Mouse (Mus musculus) ES-E14 (cell line): ENCODE measurements around the gene Pla2r1. TPM values are rescaled to one million over a fixed set of nuclear protein-coding genes. Genes with fewer than 3 reads are reported as not detected.

Experiments used
- DNase-seq: peaks from one replicate; pipeline ENCODE4 v3.0.0-alpha.2; 2013; ENCODE audit warnings: low read depth, low spot score
- H3K27ac ChIP-seq: 2 replicates; pipeline ENCODE4 v1.5.1; 2012; ENCODE audit warnings: low read depth, mild to moderate bottlenecking, low read length, moderate library complexity, mixed read lengths; ENCODE audit not compliant: poor library complexity, insufficient read depth, severe bottlenecking
- H3K36me3 ChIP-seq: 2 replicates; pipeline ENCODE4 v1.6.1; 2012; ENCODE audit warnings: mild to moderate bottlenecking, low read length, moderate library complexity, mixed read lengths; ENCODE audit not compliant: control insufficient read depth, poor library complexity, insufficient read depth, severe bottlenecking
- H3K4me1 ChIP-seq, 2 experiments: fragments of 150-350 bp in 1 of 2; sonication (generic) in 1 of 2; 2 replicates each; pipeline ENCODE4 v1.6.1; 2012; ENCODE audit warnings: low read length in 2 of 2, mild to moderate bottlenecking in 1 of 2, mixed read lengths in 1 of 2; ENCODE audit not compliant: control insufficient read depth in 2 of 2, insufficient read depth in 2 of 2, poor library complexity in 1 of 2
- H3K4me3 ChIP-seq, 2 experiments: fragments of 150-350 bp in 1 of 2; sonication (generic) in 1 of 2; 2 replicates each; pipeline ENCODE4 v1.5.1; 2012; ENCODE audit warnings: low read length in 2 of 2, low read depth in 1 of 2, mild to moderate bottlenecking in 1 of 2, mixed read lengths in 1 of 2; ENCODE audit not compliant: insufficient read depth in 1 of 2, poor library complexity in 1 of 2, severe bottlenecking in 1 of 2
- H3K9ac ChIP-seq: 2 replicates; pipeline ENCODE4 v1.6.1; 2012; ENCODE audit warnings: low read depth, mild to moderate bottlenecking, low read length, mixed read lengths; ENCODE audit not compliant: poor library complexity, insufficient read depth, severe bottlenecking
- H3K9me3 ChIP-seq: fragments of 150-350 bp; sonication (generic); 2 replicates; pipeline ENCODE4 v1.6.1; 2012; ENCODE audit warnings: low read depth, mild to moderate bottlenecking, low read length; ENCODE audit not compliant: control insufficient read depth, insufficient read depth
- CHD2 ChIP-seq: IDR thresholded peaks from 2 replicates; pipeline ENCODE4 v1.6.1; 2014; ENCODE audit warnings: mild to moderate bottlenecking, low read depth, low read length, inconsistent platforms
- HCFC1 ChIP-seq: IDR thresholded peaks from 2 replicates; pipeline ENCODE4 v1.6.1; 2012; ENCODE audit warnings: low read length, inconsistent platforms, borderline replicate concordance; ENCODE audit not compliant: insufficient read depth
- MAFK ChIP-seq: IDR thresholded peaks from 2 replicates; pipeline ENCODE4 v1.6.1; 2014; ENCODE audit warnings: mild to moderate bottlenecking, low read depth, low read length, inconsistent platforms; ENCODE audit not compliant: insufficient read depth
- ZC3H11A ChIP-seq: IDR thresholded peaks from 2 replicates; pipeline ENCODE4 v1.6.1; 2012; ENCODE audit warnings: low read depth, mild to moderate bottlenecking, inconsistent platforms, low read length, borderline replicate concordance
- ZNF384 ChIP-seq: IDR thresholded peaks from 2 replicates; pipeline ENCODE4 v1.6.1; 2012; ENCODE audit warnings: low read depth, low read length, inconsistent platforms
- in situ Hi-C, 2 experiments: fragments of 600-800 bp; cut with MboI; formaldehyde crosslinking; loops; one replicate each; pipeline ENCODE4 v1.15.1; 2025; ENCODE audit warnings: low sequenced_read_pairs in 2 of 2, inconsistent platforms in 1 of 2; ENCODE audit not compliant: unreplicated experiment in 2 of 2
- total RNA-seq: library from RNA; depleted of rRNA; stranded (reverse); fragments of 300-350 nt; gene quantifications from 2 replicates; pipeline ENCODE4 v1.2.3, GENCODE M21; 2012

Gene Pla2r1
- total RNA-seq, 1 experiment: 0.89 TPM

DNA sequence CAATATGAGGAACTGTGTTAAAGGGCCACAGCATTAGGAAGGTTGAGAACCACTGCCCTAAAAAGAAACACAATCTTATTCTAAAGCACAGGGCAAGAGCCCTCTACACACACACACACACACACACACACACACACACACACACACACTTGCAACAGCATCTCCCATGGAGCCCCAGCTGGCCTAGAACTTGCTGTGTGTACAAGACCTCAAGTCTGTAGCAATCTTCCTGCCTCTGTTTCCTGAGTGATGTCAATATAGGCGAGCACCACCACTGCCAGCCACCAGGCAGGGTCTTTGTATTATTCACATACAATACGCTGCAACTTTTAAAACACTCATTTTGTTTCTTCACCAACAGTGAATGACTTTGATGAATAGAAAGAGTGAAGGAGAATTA lies 145.7 kb downstream of the Pla2r1 start:
- Histone ChIP-seq H3K27ac (no peak overlapping the region), H3K4me3 (no peak overlapping the region), H3K4me1 (peaks cover 15 to 19% of the 10 kb centered on the region in 2 experiments), H3K36me3 (no peaks in the 10 kb centered on the region), H3K9me3 (no peaks in the 10 kb centered on the region), H3K9ac (no peak overlapping the region)
- in situ Hi-C loops: no loop called here
- TF ChIP-seq HCFC1 (no peak), CHD2 (no peak), ZC3H11A (no peak), ZNF384 (no peak), MAFK (no peak)
- no peak for DNase-seq

DNA sequence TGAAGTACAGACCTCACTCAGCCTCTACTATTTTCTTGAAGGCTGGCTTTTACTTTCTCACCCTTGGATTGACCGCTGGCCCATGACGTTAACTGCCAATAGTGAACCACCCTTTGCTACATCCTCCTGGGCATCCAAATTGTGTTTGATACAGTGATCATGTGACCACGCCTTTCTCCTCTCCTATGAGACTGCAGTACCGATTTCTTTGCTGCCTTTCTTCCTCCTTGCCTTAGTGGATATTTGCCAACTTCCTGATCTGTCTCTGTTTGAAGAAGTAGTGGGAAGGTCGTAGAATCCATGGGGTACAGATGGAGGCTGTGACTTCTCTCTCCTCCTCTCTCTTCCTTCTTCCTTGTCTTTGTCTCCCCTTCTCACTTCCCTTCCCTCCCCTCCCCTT lies 147.7 kb downstream of the Pla2r1 start:
- no peak for TF ChIP-seq ZC3H11A
- TF ChIP-seq HCFC1: no peak
- TF ChIP-seq CHD2: no peak
- no peak for TF ChIP-seq ZNF384
- TF ChIP-seq MAFK: no peak
- Histone ChIP-seq H3K4me1 (peaks cover 14 to 18% of the 10 kb centered on the region in 2 experiments), H3K9me3 (no peaks in the 10 kb centered on the region), H3K27ac (no peak overlapping the region), H3K9ac (no peak overlapping the region), H3K36me3 (no peaks in the 10 kb centered on the region), H3K4me3 (no peak overlapping the region)
- no peak for DNase-seq
- in situ Hi-C loops: no loop called here

DNA sequence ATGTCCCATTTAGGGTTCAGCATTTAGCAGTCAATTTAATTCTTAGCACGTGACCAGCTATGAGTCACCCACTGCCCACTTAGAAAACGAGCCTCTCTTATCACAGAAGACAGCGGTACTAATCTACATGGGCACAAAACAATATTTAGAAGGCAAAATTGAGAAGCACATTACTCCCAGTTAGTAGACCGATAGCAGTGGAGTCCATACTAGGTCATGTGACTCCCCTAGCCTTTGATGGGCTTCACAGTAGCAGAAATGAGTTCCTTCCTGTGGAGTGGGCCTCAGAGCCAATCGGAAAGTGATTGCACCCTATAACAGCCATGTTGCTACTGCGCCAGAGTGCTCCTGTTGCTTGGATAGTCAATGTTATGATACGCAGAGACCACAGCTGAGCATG lies 148.3 kb downstream of the Pla2r1 start:
- Histone ChIP-seq H3K9me3 (no peaks in the 10 kb centered on the region), H3K36me3 (no peaks in the 10 kb centered on the region), H3K4me1 (peaks cover 9 to 16% of the 10 kb centered on the region in 2 experiments), H3K27ac (no peak overlapping the region), H3K9ac (no peak overlapping the region), H3K4me3 (no peak overlapping the region)
- TF ChIP-seq ZC3H11A (no peak), CHD2 (no peak), HCFC1 (no peak), ZNF384 (no peak), MAFK (no peak)
- in situ Hi-C loops: no loop called here
- DNase-seq: no peak

DNA sequence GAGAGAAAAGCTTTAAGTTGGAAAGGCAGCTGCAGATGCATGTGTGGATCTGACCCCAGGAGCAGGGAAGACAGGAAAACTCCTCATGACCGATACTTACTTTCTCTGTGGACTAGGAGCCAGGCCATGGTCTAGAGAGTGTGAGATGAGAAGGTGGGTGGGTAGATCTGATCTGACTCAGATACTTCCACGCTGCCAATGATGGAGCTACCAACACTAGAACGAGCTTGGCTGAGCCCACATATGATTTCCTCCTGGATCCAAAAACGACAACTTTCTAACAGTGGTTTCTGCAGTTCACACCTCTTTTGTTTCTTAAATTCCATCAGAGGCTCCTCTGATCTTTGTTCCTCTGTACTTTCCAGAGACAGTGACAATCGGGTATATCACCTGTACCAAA lies 151.4 kb downstream of the Pla2r1 start:
- H3K9me3 ChIP-seq: no peaks in the 10 kb centered on the region
- peaks cover 6 to 9% of the 10 kb centered on the region in 2 experiments for H3K4me1 ChIP-seq
- H3K36me3 ChIP-seq: no peaks in the 10 kb centered on the region
- no peak for DNase-seq
- in situ Hi-C loops: no loop called here
- no peak overlapping the region for H3K27ac ChIP-seq
- H3K9ac ChIP-seq: no peak overlapping the region
- TF ChIP-seq CHD2 (no peak), ZC3H11A (no peak), ZNF384 (no peak)
- H3K4me3 ChIP-seq: no peak overlapping the region

DNA sequence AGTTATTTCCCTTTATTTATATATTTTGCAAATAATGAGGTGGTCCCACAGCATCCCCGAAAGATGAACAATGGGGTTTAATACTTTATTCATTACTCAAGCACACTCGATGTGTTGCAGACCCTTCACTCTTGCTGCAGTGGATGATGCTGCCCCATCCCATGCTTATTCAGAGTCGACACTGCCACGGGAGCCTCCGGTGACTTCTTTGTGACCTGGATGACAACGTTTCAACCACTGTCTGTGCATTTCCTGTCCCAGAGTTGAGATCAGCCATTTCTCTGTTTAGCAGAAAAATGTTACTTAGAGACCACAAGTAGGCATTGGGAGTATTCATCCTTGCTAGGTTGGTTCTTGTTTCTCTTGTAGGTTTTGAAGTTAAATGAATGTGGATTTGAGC lies 159.3 kb downstream of the Pla2r1 start:
- Histone ChIP-seq H3K4me1 (0 out of 4 replicates have a peak, but pooled peaks cover 0 to 2% of the 10 kb centered on the region in 2 experiments), H3K9me3 (no peaks in the 10 kb centered on the region), H3K4me3 (no peak overlapping the region), H3K9ac (no peak overlapping the region), H3K36me3 (no peaks in the 10 kb centered on the region), H3K27ac (no peak overlapping the region)
- TF ChIP-seq MAFK (no peak), ZC3H11A (no peak), ZNF384 (no peak)
- in situ Hi-C loops: no loop called here
- no peak for DNase-seq
